Mouse (Mus musculus): ENCODE results near the gene Ndufs7. TPM values are rescaled to one million over a fixed set of nuclear protein-coding genes. Genes with fewer than 3 reads are reported as not detected.
"Not testable (repeated sequence)": the region's sequence is repeated elsewhere in the genome, so short reads cannot be mapped to it uniquely, and the experiment has no call there.

The Ndufs7 gene
- 311 and 345 TPM in 2 replicates for polyA plus RNA-seq (2016; fragmentation: Nextera tagmentation; extraction: Ambion mirVana)

- under 1% methylated on average over 53 of the region's 53 CpGs for WGBS
- no peaks in the 10 kb centered on the region for H3K9me3 ChIP-seq (replicated peaks)
- H3K4me3 ChIP-seq, result peak within 1 kb of the TSS; percentile 84
- peaks cover 24% of the 10 kb centered on the region for H3K4me1 ChIP-seq
- DNase-seq (ENCODE audit: low spot score), result peak; percentile 91
- peak within 1 kb of the TSS; percentile 90 for H3K27ac ChIP-seq
- peaks cover 31% of the 10 kb centered on the region for H3K36me3 ChIP-seq
- H3K27me3 ChIP-seq (ENCODE audit: low read depth, poor library complexity, severe bottlenecking), result no peaks in the 10 kb centered on the region
Measured at GRCm38 (mm10) chr10:80248971-80249640, at the start of gene Ndufs7. TSS of gene Ndufs7 (plus strand) at chr10:80249121.

- peak; percentile 83 for DNase-seq (ENCODE audit: low spot score)
- Histone ChIP-seq H3K4me3 (peak overlapping the region; percentile 7; the same call in 1 of the 2 replicates), H3K9me3 (replicated peaks) (no peaks in the 10 kb centered on the region), H3K4me1 (peaks cover 17% of the 10 kb centered on the region), H3K27me3 (ENCODE audit: low read depth, poor library complexity, severe bottlenecking) (0 out of 2 replicates have a peak, but pooled peaks cover 1% of the 10 kb centered on the region), H3K36me3 (no peaks in the 10 kb centered on the region), H3K27ac (peak overlapping the region; percentile 4; the same call in 1 of the 2 replicates)
- WGBS, result 55% methylated on average over 3 of the region's 3 CpGs
Measured at GRCm38 (mm10) chr10:80199440-80200008, 49.4 kb upstream of the Ndufs7 start.

- H3K9me3 ChIP-seq (replicated peaks), result no peaks in the 10 kb centered on the region
- no peak overlapping the region for H3K4me3 ChIP-seq
- no peak overlapping the region for H3K27ac ChIP-seq
- peaks cover 22% of the 10 kb centered on the region for H3K4me1 ChIP-seq
- 78% methylated on average over 6 of the region's 6 CpGs for WGBS
- no peaks in the 10 kb centered on the region for H3K36me3 ChIP-seq
- no peaks in the 10 kb centered on the region for H3K27me3 ChIP-seq (ENCODE audit: low read depth, poor library complexity, severe bottlenecking)
- DNase-seq (ENCODE audit: low spot score), result no peak
Measured at GRCm38 (mm10) chr10:80200485-80200884, 48.4 kb upstream of the Ndufs7 start.

GRCm38 (mm10) chr10:80204055-80204454, 44.9 kb upstream of the Ndufs7 start:
- Histone ChIP-seq H3K27ac (peak overlapping the region; percentile 50; the same call in 1 of the 2 replicates), H3K9me3 (replicated peaks) (no peaks in the 10 kb centered on the region), H3K4me3 (no peak overlapping the region), H3K4me1 (peaks cover 28% of the 10 kb centered on the region), H3K36me3 (no peaks in the 10 kb centered on the region), H3K27me3 (ENCODE audit: low read depth, poor library complexity, severe bottlenecking) (peaks cover 17% of the 10 kb centered on the region)
- WGBS, result 56% methylated on average over 7 of the region's 7 CpGs
- no peak for DNase-seq (ENCODE audit: low spot score)

GRCm38 (mm10) chr10:80207201-80207600, 41.7 kb upstream of the Ndufs7 start:
- Histone ChIP-seq H3K4me1 (peaks cover 21% of the 10 kb centered on the region), H3K27me3 (ENCODE audit: low read depth, poor library complexity, severe bottlenecking) (peaks cover 29% of the 10 kb centered on the region), H3K9me3 (replicated peaks) (no peaks in the 10 kb centered on the region), H3K36me3 (no peaks in the 10 kb centered on the region), H3K4me3 (no peak overlapping the region), H3K27ac (no peak overlapping the region)
- WGBS, result 71% methylated on average over 1 of the region's 1 CpGs
- no peak for DNase-seq (ENCODE audit: low spot score)

- H3K27me3 ChIP-seq (ENCODE audit: low read depth, poor library complexity, severe bottlenecking), result peaks cover 29% of the 10 kb centered on the region
Measured at GRCm38 (mm10) chr10:80207676-80208075, 41.2 kb upstream of the Ndufs7 start.

GRCm38 (mm10) chr10:80208248-80208647, 40.7 kb upstream of the Ndufs7 start:
- Histone ChIP-seq H3K27me3 (ENCODE audit: low read depth, poor library complexity, severe bottlenecking) (peaks cover 29% of the 10 kb centered on the region), H3K4me1 (peaks cover 21% of the 10 kb centered on the region), H3K36me3 (no peaks in the 10 kb centered on the region), H3K27ac (no peak overlapping the region), H3K4me3 (no peak overlapping the region), H3K9me3 (replicated peaks) (no peaks in the 10 kb centered on the region)
- DNase-seq (ENCODE audit: low spot score), result no peak
- 84% methylated on average over 4 of the region's 4 CpGs for WGBS

More at GRCm38 (mm10) chr10:80207676-80208075, 41.2 kb upstream of the Ndufs7 start:
- Histone ChIP-seq H3K9me3 (replicated peaks) (no peaks in the 10 kb centered on the region), H3K27ac (no peak overlapping the region), H3K36me3 (no peaks in the 10 kb centered on the region), H3K4me1 (peaks cover 21% of the 10 kb centered on the region), H3K4me3 (no peak overlapping the region)
- no peak for DNase-seq (ENCODE audit: low spot score)
- 66% methylated on average over 10 of the region's 10 CpGs for WGBS

GRCm38 (mm10) chr10:80208841-80209371, 40.0 kb upstream of the Ndufs7 start:
- Histone ChIP-seq H3K27ac (no peak overlapping the region), H3K4me3 (peak overlapping the region; percentile 14; the same call in 1 of the 2 replicates)

GRCm38 (mm10) chr10:80211547-80212103, 37.3 kb upstream of the Ndufs7 start:
- DNase-seq (ENCODE audit: low spot score); H3K4me3 ChIP-seq; H3K27ac ChIP-seq; H3K36me3 ChIP-seq; H3K9me3 ChIP-seq (replicated peaks): not testable (repeated sequence)
- WGBS, result 73% methylated on average over 7 of the region's 7 CpGs
- peaks cover 14% of the 10 kb centered on the region for H3K4me1 ChIP-seq
- H3K27me3 ChIP-seq (ENCODE audit: low read depth, poor library complexity, severe bottlenecking), result peaks cover 40% of the 10 kb centered on the region

More at GRCm38 (mm10) chr10:80208841-80209371, 40.0 kb upstream of the Ndufs7 start:
- Histone ChIP-seq H3K36me3 (no peaks in the 10 kb centered on the region), H3K4me1 (peaks cover 18% of the 10 kb centered on the region), H3K9me3 (replicated peaks) (no peaks in the 10 kb centered on the region), H3K27me3 (ENCODE audit: low read depth, poor library complexity, severe bottlenecking) (peaks cover 29% of the 10 kb centered on the region)
- DNase-seq (ENCODE audit: low spot score), result no peak
- WGBS, result 10% methylated on average over 24 of the region's 24 CpGs

GRCm38 (mm10) chr10:80215048-80215772, 33.7 kb upstream of the Ndufs7 start:
- Histone ChIP-seq H3K36me3 (no peaks in the 10 kb centered on the region), H3K27ac (no peak overlapping the region; the same call in 1 of the 2 replicates)
- 24% methylated on average over 16 of the region's 16 CpGs for WGBS

GRCm38 (mm10) chr10:80220676-80221075, 28.2 kb upstream of the Ndufs7 start:
- H3K4me1 ChIP-seq, result peaks cover 26% of the 10 kb centered on the region
- H3K36me3 ChIP-seq, result no peaks in the 10 kb centered on the region
- peaks cover 7% of the 10 kb centered on the region; the same call in 1 of the 2 replicates for H3K27me3 ChIP-seq (ENCODE audit: low read depth, poor library complexity, severe bottlenecking)
- no peak for DNase-seq (ENCODE audit: low spot score)
- WGBS, result 33% methylated on average over 7 of the region's 9 CpGs
- H3K9me3 ChIP-seq (replicated peaks), result no peaks in the 10 kb centered on the region
- no peak overlapping the region for H3K4me3 ChIP-seq
- H3K27ac ChIP-seq, result peak overlapping the region; percentile 25; the same call in 1 of the 2 replicates

More at GRCm38 (mm10) chr10:80215048-80215772, 33.7 kb upstream of the Ndufs7 start:
- no peaks in the 10 kb centered on the region for H3K9me3 ChIP-seq (replicated peaks)
- DNase-seq (ENCODE audit: low spot score), result no peak
- H3K4me3 ChIP-seq, result no peak overlapping the region
- H3K4me1 ChIP-seq, result peaks cover 10% of the 10 kb centered on the region
- peaks cover 11% of the 10 kb centered on the region; the same call in 1 of the 2 replicates for H3K27me3 ChIP-seq (ENCODE audit: low read depth, poor library complexity, severe bottlenecking)

GRCm38 (mm10) chr10:80223137-80223536, 25.8 kb upstream of the Ndufs7 start:
- not testable (repeated sequence) for H3K36me3 ChIP-seq; H3K4me3 ChIP-seq; DNase-seq (ENCODE audit: low spot score); H3K9me3 ChIP-seq (replicated peaks); H3K27ac ChIP-seq; H3K27me3 ChIP-seq (ENCODE audit: low read depth, poor library complexity, severe bottlenecking)
- WGBS, result 99% methylated on average over 2 of the region's 2 CpGs
- peaks cover 44% of the 10 kb centered on the region for H3K4me1 ChIP-seq
